Mouse (Mus musculus): ENCODE results near the gene Dusp7. TPM values are rescaled to one million over a fixed set of nuclear protein-coding genes. Genes with fewer than 3 reads are reported as not detected.

Gene Dusp7
- polyA plus RNA-seq, 1 experiment from 2014 or later, result 27.8 TPM

- H3K4me2 ChIP-seq (replicated peaks; ENCODE audit: low read depth, low read length), result no peak overlapping the region
- TF ChIP-seq CTCF (IDR thresholded peaks at IDR 0.05), result peak; percentile 80
- no peak for TF ChIP-seq EP300 (IDR thresholded peaks at IDR 0.05)
- H3K27ac ChIP-seq (ENCODE audit: low read length), result no peak overlapping the region
- peak; percentile 78 for DNase-seq (ENCODE audit: low spot score)
- H3K36me3 ChIP-seq (ENCODE audit: insufficient read depth, low read length), result no peaks in the 10 kb centered on the region
- no peaks in the 10 kb centered on the region for H3K27me3 ChIP-seq (replicated peaks; ENCODE audit: insufficient read depth, low read length)
- no peak overlapping the region for H3K9ac ChIP-seq (replicated peaks; ENCODE audit: low read depth)
- no peaks in the 10 kb centered on the region for H3K9me3 ChIP-seq (ENCODE audit: low read length)
- peaks cover 13% of the 10 kb centered on the region for H3K4me1 ChIP-seq (ENCODE audit: insufficient read depth, low read depth, low read length)
- WGBS, result 36% methylated on average over 2 of the region's 2 CpGs
- no peak overlapping the region for H3K4me3 ChIP-seq (ENCODE audit: low read depth, low read length)
- ATAC-seq, result peak; percentile 64
Observed at GRCm38 (mm10) chr9:106349075-106349474, 19.4 kb upstream of the Dusp7 start.

- no peak overlapping the region for H3K4me3 ChIP-seq (ENCODE audit: low read depth, low read length)
- no peaks in the 10 kb centered on the region for H3K36me3 ChIP-seq (ENCODE audit: insufficient read depth, low read length)
- DNase-seq (ENCODE audit: low spot score) (no peak), ATAC-seq (no peak)
- H3K27ac ChIP-seq (ENCODE audit: low read length), result no peak overlapping the region
- H3K27me3 ChIP-seq (replicated peaks; ENCODE audit: insufficient read depth, low read length), result no peaks in the 10 kb centered on the region
- TF ChIP-seq CTCF (IDR thresholded peaks at IDR 0.05), result peak; percentile 56
- no peak for TF ChIP-seq EP300 (IDR thresholded peaks at IDR 0.05)
- H3K9me3 ChIP-seq (ENCODE audit: low read length), result no peaks in the 10 kb centered on the region
- 58% methylated on average over 6 of the region's 6 CpGs for WGBS
- H3K4me1 ChIP-seq (ENCODE audit: insufficient read depth, low read depth, low read length), result peaks cover 12% of the 10 kb centered on the region
- H3K4me2 ChIP-seq (replicated peaks; ENCODE audit: low read depth, low read length), result no peak overlapping the region
- no peak overlapping the region for H3K9ac ChIP-seq (replicated peaks; ENCODE audit: low read depth)
Observed at GRCm38 (mm10) chr9:106351178-106351577, 17.3 kb upstream of the Dusp7 start.

- DNase-seq (ENCODE audit: low spot score), result peak; percentile 71
- no peaks in the 10 kb centered on the region for H3K27me3 ChIP-seq (replicated peaks; ENCODE audit: insufficient read depth, low read length)
- no peak overlapping the region for H3K4me2 ChIP-seq (replicated peaks; ENCODE audit: low read depth, low read length)
- H3K9me3 ChIP-seq (ENCODE audit: low read length), result no peaks in the 10 kb centered on the region
- no peak overlapping the region for H3K4me3 ChIP-seq (ENCODE audit: low read depth, low read length)
- H3K4me1 ChIP-seq (ENCODE audit: insufficient read depth, low read depth, low read length), result peaks cover 12% of the 10 kb centered on the region
- WGBS, result 13% methylated on average over 6 of the region's 6 CpGs
- TF ChIP-seq CTCF (IDR thresholded peaks at IDR 0.05) (no peak), EP300 (IDR thresholded peaks at IDR 0.05) (peak; percentile 36; the same call in 1 of the 2 replicates)
- H3K9ac ChIP-seq (replicated peaks; ENCODE audit: low read depth), result no peak overlapping the region
- peak; percentile 77 for ATAC-seq
- peak overlapping the region; percentile 44 for H3K27ac ChIP-seq (ENCODE audit: low read length)
- H3K36me3 ChIP-seq (ENCODE audit: insufficient read depth, low read length), result no peaks in the 10 kb centered on the region
Observed at GRCm38 (mm10) chr9:106353779-106354178, 14.7 kb upstream of the Dusp7 start.

GRCm38 (mm10) chr9:106354810-106355209 lies 13.6 kb upstream of the Dusp7 start:
- no peaks in the 10 kb centered on the region for H3K36me3 ChIP-seq (ENCODE audit: insufficient read depth, low read length)
- no peaks in the 10 kb centered on the region for H3K27me3 ChIP-seq (replicated peaks; ENCODE audit: insufficient read depth, low read length)
- WGBS, result 91% methylated on average over 6 of the region's 6 CpGs
- no peak overlapping the region for H3K9ac ChIP-seq (replicated peaks; ENCODE audit: low read depth)
- H3K4me2 ChIP-seq (replicated peaks; ENCODE audit: low read depth, low read length), result no peak overlapping the region
- ATAC-seq (no peak), DNase-seq (ENCODE audit: low spot score) (no peak)
- peaks cover 12% of the 10 kb centered on the region for H3K4me1 ChIP-seq (ENCODE audit: insufficient read depth, low read depth, low read length)
- no peaks in the 10 kb centered on the region for H3K9me3 ChIP-seq (ENCODE audit: low read length)
- no peak overlapping the region for H3K27ac ChIP-seq (ENCODE audit: low read length)
- no peak for TF ChIP-seq EP300 (IDR thresholded peaks at IDR 0.05)
- TF ChIP-seq CTCF (IDR thresholded peaks at IDR 0.05), result no peak
- H3K4me3 ChIP-seq (ENCODE audit: low read depth, low read length), result no peak overlapping the region

GRCm38 (mm10) chr9:106355217-106355974 lies 13.0 kb upstream of the Dusp7 start:
- no peak overlapping the region for H3K4me3 ChIP-seq (ENCODE audit: low read depth, low read length)
- H3K4me2 ChIP-seq (replicated peaks; ENCODE audit: low read depth, low read length), result no peak overlapping the region
- H3K4me1 ChIP-seq (ENCODE audit: insufficient read depth, low read depth, low read length), result peaks cover 12% of the 10 kb centered on the region
- no peaks in the 10 kb centered on the region for H3K36me3 ChIP-seq (ENCODE audit: insufficient read depth, low read length)
- no peaks in the 10 kb centered on the region for H3K27me3 ChIP-seq (replicated peaks; ENCODE audit: insufficient read depth, low read length)
- DNase-seq (ENCODE audit: low spot score), result no peak
- no peak for ATAC-seq
- TF ChIP-seq CTCF (IDR thresholded peaks at IDR 0.05) (no peak), EP300 (IDR thresholded peaks at IDR 0.05) (no peak)
- no peak overlapping the region for H3K9ac ChIP-seq (replicated peaks; ENCODE audit: low read depth)
- H3K27ac ChIP-seq (ENCODE audit: low read length), result no peak overlapping the region
- 79% methylated on average over 10 of the region's 10 CpGs for WGBS
- no peaks in the 10 kb centered on the region for H3K9me3 ChIP-seq (ENCODE audit: low read length)

GRCm38 (mm10) chr9:106355975-106356286 lies 12.5 kb upstream of the Dusp7 start:
- no peak overlapping the region for H3K4me3 ChIP-seq (ENCODE audit: low read depth, low read length)
- TF ChIP-seq CTCF (IDR thresholded peaks at IDR 0.05) (no peak), EP300 (IDR thresholded peaks at IDR 0.05) (no peak)
- no peak overlapping the region for H3K9ac ChIP-seq (replicated peaks; ENCODE audit: low read depth)
- no peaks in the 10 kb centered on the region for H3K36me3 ChIP-seq (ENCODE audit: insufficient read depth, low read length)
- H3K4me1 ChIP-seq (ENCODE audit: insufficient read depth, low read depth, low read length), result peaks cover 12% of the 10 kb centered on the region
- no peaks in the 10 kb centered on the region for H3K27me3 ChIP-seq (replicated peaks; ENCODE audit: insufficient read depth, low read length)
- DNase-seq (ENCODE audit: low spot score) (no peak), ATAC-seq (no peak)
- no peak overlapping the region for H3K4me2 ChIP-seq (replicated peaks; ENCODE audit: low read depth, low read length)
- no peak overlapping the region for H3K27ac ChIP-seq (ENCODE audit: low read length)
- no peaks in the 10 kb centered on the region for H3K9me3 ChIP-seq (ENCODE audit: low read length)

All from lung, postnatal 0 days (tissue).